Mouse (Mus musculus) myocyte (in vitro differentiated cells): ENCODE measurements around the gene Klhl8.

Source experiments
- CEBPB ChIP-seq: IDR thresholded peaks from 2 replicates; pipeline ENCODE4 v1.6.1; 2011; ENCODE audit warnings: mild to moderate bottlenecking, moderate library complexity; ENCODE audit not compliant: poor library complexity, insufficient read depth, severe bottlenecking
- E2F4 ChIP-seq: IDR thresholded peaks from one replicate; pipeline ENCODE4 v1.6.1; 2011; ENCODE audit warnings: mild to moderate bottlenecking, control low read depth, moderate library complexity; ENCODE audit not compliant: insufficient read depth
- MAX ChIP-seq: IDR thresholded peaks from one replicate; pipeline ENCODE4 v1.6.1; 2011; ENCODE audit warnings: low read depth, mild to moderate bottlenecking, control low read depth
- MYOD1 ChIP-seq, 3 experiments: IDR thresholded peaks; one replicate each; pipeline ENCODE4 v1.6.1; 2011; ENCODE audit warnings: control low read depth in 2 of 3, low read depth in 2 of 3, mild to moderate bottlenecking in 2 of 3, moderate library complexity in 1 of 3; ENCODE audit not compliant: insufficient read length in 2 of 3, control insufficient read depth in 1 of 3
- MYOG ChIP-seq, 3 experiments: IDR thresholded peaks; one replicate each; pipeline ENCODE4 v1.6.1; 2011; ENCODE audit warnings: control low read depth in 2 of 3, low read depth in 2 of 3, mild to moderate bottlenecking in 2 of 3; ENCODE audit not compliant: insufficient read length in 2 of 3, control insufficient read depth in 1 of 3, insufficient read depth in 1 of 3
- POLR2A ChIP-seq: IDR thresholded peaks from one replicate; pipeline ENCODE4 v1.6.1; 2011; ENCODE audit warnings: low read depth, mild to moderate bottlenecking, control low read depth, moderate library complexity; ENCODE audit not compliant: insufficient read length
- POLR2AphosphoS2 ChIP-seq: IDR thresholded peaks from one replicate; pipeline ENCODE4 v1.6.1; 2011; ENCODE audit warnings: low read depth, control low read depth; ENCODE audit not compliant: insufficient read length
- REST ChIP-seq: IDR thresholded peaks from one replicate; pipeline ENCODE4 v1.6.1; 2011; ENCODE audit warnings: mild to moderate bottlenecking, control low read depth, moderate library complexity; ENCODE audit not compliant: insufficient read depth, insufficient read length
- SRF ChIP-seq: IDR thresholded peaks from one replicate; pipeline ENCODE4 v1.6.1; 2011; ENCODE audit warnings: low read depth; ENCODE audit not compliant: control insufficient read depth, insufficient read length
- TCF12 ChIP-seq: IDR thresholded peaks from one replicate; pipeline ENCODE4 v1.6.1; 2011; ENCODE audit warnings: mild to moderate bottlenecking, control low read depth; ENCODE audit not compliant: poor library complexity, insufficient read depth, severe bottlenecking
- TCF3 ChIP-seq: IDR thresholded peaks from one replicate; pipeline ENCODE4 v1.6.1; 2011; ENCODE audit warnings: low read depth, control low read depth; ENCODE audit not compliant: insufficient read length
- USF1 ChIP-seq: IDR thresholded peaks from one replicate; pipeline ENCODE4 v1.6.1; 2011; ENCODE audit warnings: low read depth, mild to moderate bottlenecking, control low read depth, moderate library complexity

DNA sequence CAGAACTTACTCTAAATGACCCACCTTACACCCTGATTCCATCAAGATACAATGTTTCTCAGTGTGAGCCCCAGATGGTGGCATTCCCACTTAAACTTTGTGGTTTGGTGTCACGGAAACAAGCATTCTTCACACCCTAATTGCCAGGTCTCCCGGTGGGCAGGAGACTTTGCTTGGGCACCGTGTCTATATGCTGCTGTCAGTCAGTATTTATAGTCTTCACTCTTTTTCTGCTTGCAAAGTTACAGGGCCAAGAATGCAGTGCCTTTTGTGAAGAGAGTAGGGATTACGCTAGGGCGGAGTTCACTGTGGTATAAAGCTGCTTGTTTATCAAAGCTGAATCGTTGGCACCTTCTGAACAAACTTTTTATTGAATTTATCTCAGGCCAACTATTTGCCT, 32.1 kb upstream of the Klhl8 start:
- TF ChIP-seq POLR2AphosphoS2, result no peak
- TF ChIP-seq REST, result no peak
- no peak for TF ChIP-seq POLR2A
- no peak for TF ChIP-seq TCF12
- no peak for TF ChIP-seq MYOG (IDR thresholded peaks at IDR 0.05; ENCODE audit: control insufficient read depth in 1 of 3, insufficient read depth in 1 of 3, insufficient read length in 2 of 3, low read depth in 2 of 3)
- no peak for TF ChIP-seq MAX
- no peak for TF ChIP-seq SRF
- TF ChIP-seq MYOD1 (IDR thresholded peaks at IDR 0.05; ENCODE audit: control insufficient read depth in 1 of 3, insufficient read length in 2 of 3, low read depth in 2 of 3), result no peak
- TF ChIP-seq TCF3, result no peak
- TF ChIP-seq USF1, result no peak
- TF ChIP-seq CEBPB, result no peak
- TF ChIP-seq E2F4, result no peak
